Mouse (Mus musculus) spleen, postnatal 4 days (tissue): ENCODE data around the gene Atp7a.
"Not testable (repeated sequence)": the region's sequence is repeated elsewhere in the genome, so short reads cannot be mapped to it uniquely, and the experiment has no call there.

Experiments
- DNase-seq, 2 experiments: peaks; one replicate each; pipeline ENCODE4 v3.0.0; 2022; ENCODE audit warnings: low spot score in 2 of 2

Atp7a gene

GRCm38 (mm10) chrX:106026418-106027342 is at the start of gene Atp7a:
Gene Atp7a, plus strand, starts transcription at chrX:106027276.
- DNase-seq = peak; percentile 92 to 93

GRCm38 (mm10) chrX:106001605-106002004 is 25.5 kb upstream of the Atp7a start:
- DNase-seq = no peak

DNA sequence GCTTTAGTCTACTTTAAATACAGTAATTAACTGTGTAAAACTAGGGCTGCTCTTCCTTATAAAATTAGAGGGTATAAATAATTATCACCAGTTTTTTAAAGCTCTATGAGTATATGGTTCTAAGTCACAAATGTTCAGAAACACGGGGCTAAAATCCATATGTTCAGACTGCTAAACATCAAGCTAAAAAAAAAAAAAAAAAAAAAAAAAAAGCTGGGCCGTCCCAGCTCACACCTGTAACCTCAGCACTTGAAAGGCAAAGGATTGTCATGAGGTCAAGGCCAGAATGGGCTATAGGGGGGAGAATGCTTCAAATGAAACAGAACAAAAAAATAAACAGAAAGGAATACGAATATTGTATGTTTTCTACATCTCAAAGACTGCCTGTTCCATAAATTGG is 16.3 kb upstream of the Atp7a start:
- DNase-seq = no peak

GRCm38 (mm10) chrX:106011465-106012159 is 15.5 kb upstream of the Atp7a start, which contains the start of gene Magt1:
Gene Magt1, minus strand, starts transcription at chrX:106011906.
- peak; percentile 84 to 89 for DNase-seq

- no peak for DNase-seq
These were observed 14.5 kb upstream of the Atp7a start for GRCm38 (mm10) chrX:106012559-106012958.

DNA sequence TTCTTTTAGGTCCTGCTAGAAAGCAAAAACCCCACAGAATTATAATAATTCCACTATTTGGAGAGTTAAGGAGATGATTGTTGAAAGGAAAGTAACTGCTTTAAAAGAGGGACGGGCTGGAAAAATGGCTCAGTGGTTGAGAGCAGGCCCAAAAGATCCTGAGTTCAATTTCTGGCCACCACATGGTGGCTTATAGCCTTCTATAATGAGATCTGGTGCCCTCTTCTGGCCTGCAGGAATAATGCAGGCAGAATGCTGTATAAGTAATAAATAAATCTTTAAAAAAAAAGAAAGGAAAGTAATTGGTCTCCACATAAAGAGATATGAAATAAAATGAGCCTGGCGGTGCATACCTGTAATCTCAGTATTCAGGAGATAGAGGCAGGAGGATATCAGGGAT is 13.9 kb upstream of the Atp7a start:
- peak; percentile 49 to 71 for DNase-seq

DNA sequence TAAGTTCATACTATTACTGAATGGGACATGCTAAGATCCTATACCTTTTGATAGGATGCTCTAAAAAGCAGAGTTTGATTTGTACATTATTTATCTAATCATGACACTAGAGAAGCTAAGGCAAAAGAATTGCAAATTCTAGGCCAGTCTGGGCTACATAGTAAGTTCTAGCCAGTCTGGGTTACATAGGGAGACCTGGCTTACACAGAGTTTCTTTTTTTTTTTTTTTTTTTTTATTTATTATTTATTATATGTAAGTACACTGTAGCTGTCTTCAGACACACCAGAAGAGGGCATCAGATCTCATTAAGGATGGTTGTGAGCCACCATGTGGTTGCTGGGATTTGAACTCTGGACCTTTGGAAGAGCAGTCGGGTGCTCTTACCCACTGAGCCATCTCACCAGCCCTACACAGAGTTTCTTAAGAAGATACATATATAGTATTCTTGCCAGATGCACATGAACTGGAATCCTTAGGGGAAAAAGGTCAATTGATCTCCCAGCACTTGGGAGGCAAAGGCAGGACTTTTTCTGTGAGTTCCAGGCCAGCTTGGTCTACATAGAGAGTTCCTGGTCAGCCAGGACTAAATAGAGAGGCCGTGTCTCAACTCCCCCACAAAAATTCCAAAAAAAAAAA is 12.2 kb upstream of the Atp7a start:
- not testable (repeated sequence) for DNase-seq

GRCm38 (mm10) chrX:106015571-106016322 is 11.3 kb upstream of the Atp7a start, which contains the start of gene Cox7b:
Gene Cox7b, plus strand, starts transcription at chrX:106015700.
- peak; percentile 78 to 84 for DNase-seq

DNA sequence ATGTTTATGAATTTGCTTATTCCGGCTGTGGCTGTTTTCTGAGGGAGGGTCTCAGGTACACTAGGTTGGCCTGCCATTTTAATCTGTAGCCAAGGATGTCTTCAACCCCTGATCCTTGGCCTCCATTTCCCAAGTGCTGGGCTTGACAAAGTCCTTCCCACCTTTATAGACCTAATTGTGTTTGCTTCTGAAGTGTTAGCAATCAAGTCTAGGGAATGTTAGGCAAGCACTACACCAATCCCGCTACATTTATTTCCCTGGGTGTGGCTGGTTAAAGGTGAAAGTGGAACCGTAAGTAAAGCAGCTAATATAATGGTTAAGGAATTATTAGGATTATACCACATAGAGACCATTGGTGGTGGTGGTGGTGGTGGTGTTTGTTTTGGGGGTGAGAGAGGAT is 10.0 kb upstream of the Atp7a start:
- no peak for DNase-seq

GRCm38 (mm10) chrX:106017516-106017915 is 9.6 kb upstream of the Atp7a start:
- no peak for DNase-seq

GRCm38 (mm10) chrX:106027343-106027674 is 233 bp downstream of the Atp7a start:
- no peak for DNase-seq

GRCm38 (mm10) chrX:106030176-106030575 is 3.1 kb downstream of the Atp7a start:
- DNase-seq = no peak

- no peak for DNase-seq
These were observed 4.0 kb downstream of the Atp7a start for GRCm38 (mm10) chrX:106031124-106031523.

DNA sequence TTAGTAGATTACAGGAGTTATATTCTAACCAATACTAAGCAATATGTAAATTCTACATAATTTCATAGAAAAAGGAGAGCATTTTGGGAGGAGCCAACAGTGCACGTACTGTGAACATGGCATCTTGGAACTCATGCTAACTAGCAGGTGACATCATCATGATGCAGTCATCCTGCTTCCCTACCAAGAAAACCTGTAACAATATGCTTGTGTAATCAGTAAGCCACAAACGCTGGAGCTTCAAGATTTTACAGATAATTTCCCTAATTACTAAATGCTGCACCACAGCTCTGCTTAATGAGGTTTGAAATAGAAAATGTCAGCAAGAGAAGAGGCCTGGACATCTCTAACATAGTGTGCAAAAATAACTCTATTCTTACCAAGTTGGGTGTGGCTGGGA is 8.7 kb downstream of the Atp7a start:
- no peak for DNase-seq

DNA sequence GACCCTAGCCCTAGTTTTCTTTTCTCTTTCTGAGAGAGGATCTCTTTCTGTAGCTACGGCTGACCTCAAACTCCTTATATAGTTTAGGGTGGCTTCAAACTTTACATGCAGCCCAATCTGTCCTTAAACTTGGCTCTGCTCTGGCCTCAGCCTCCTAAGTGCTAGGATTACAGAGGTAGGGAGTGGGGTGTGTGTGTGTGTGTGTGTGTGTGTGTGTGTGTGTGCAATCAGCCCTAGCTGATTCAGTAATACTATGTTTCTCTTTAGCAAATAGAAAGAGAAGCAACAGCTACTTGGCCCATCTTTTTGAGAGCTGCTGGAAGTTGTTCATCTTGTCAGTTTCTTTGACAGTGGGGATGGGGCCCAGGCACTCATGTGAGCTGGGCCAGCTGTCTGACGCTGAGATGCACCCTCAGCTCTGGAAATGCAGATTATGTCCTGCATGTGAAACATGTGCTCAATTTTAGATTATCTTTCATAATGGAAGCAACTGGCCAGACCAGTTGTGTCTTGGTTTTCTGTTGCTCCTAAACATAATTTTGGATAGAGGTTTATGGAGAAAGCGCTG is 10.2 kb downstream of the Atp7a start:
- no peak for DNase-seq

DNA sequence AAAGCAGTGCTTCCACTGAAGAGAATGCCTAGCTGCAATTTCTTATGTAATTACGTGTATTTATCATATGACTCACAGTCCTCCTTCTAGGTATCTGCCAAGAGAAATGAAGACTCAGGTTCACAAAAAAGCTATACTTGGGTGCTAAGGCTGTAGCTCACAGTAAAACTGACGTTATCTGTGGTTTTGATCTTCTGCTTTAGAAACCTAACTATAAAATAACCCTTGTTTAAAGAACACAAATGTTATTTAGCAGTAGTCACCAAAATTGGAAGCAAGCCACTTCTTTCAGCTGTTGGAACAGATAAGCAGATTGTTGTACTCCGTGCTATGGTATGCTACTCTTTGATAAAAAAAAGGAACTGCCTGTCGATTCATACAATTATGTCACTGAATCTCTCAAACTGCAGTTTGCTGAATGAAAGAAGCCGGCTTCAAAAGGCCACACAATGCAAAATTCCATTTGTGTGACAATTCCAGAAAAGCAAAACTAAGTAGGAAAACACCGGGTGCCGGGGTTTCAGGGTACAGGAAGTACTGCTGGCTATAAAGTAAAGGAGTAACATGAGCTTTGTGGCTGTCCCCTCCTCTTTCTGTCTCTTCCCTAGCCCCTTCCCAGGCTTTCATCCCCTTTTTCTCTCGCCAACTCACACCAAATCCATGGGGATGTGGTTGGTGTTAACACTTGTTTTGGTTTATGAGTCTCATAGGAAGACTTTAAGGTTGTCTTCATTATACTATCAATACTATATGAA is 17.0 kb downstream of the Atp7a start:
- DNase-seq = peak in 1 of 2 experiments; percentile 23

GRCm38 (mm10) chrX:106045455-106045854 is 18.4 kb downstream of the Atp7a start:
- DNase-seq = no peak

DNA sequence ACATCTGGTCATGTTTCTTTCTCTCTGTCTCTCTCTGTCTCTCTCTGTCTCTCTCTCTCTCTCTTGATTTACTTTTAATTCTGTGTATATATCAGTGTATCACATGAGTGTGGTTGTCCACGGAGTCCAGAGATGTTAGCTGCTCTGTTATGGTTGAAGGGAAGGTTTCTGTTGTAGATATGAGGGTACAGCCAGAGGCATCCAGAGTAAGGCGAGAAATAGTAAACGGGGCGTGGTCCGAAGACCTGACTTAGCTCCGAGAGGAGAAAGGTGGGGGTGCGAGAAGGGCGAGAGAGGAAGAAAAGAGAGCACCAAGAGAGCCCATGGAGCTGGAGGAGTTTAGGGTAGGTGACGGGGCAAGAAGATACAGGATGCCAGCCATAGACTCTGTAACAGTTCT is 18.9 kb downstream of the Atp7a start:
- DNase-seq = no peak

DNA sequence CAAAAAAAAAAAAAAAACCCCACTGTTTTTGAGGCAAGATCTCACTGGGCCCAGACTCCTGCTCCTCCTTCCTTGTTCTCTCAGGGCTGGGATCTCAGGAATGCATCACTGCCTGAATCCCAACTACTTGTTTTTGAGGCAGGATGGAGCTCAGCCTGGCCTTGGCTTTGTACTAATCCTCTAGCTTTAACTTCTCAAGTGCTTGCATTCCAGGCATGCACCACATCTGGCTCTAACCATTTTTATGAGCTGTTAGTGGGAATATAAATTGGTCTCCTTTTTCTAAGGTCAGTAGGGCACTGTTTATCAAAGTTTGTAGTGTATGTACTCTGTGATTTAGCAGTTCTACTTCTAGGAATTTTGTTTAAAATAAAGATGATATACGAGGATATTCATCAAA is 21.1 kb downstream of the Atp7a start:
- no peak for DNase-seq

DNA sequence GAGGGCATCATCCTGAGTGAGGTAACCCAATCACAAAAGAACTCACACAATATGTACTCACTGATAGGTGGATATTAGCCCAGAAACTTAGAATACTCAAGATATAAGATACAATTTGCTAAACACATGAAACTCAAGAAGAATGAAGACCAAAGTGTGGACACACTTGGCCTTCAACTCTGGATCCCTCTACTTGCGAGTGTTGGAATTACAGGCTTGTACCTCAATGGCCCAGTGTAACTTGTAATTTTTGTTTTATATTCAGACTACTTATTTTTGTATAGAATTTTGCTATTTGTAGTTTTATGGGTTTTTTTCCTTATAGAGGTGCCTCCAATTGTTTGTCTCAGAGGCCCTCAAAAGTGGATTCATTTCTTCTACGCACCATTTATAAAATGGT is 50.8 kb downstream of the Atp7a start:
- not testable (repeated sequence) for DNase-seq
